Mouse (Mus musculus) liver, embryonic 12.5 days (tissue): Measurements from ENCODE around the gene Dnajb2. TPM values are rescaled to one million over a fixed set of nuclear protein-coding genes. Genes with fewer than 3 reads are reported as not detected.

Experiments used
- ATAC-seq: fragments of 200-750 bp; cut with Nextera tagmentation; 2 replicates; pipeline ENCODE4 v1.8.0; 2017; ENCODE audit warnings: moderate number of reproducible peaks, mild to moderate bottlenecking, moderate library complexity
- H3K27ac ChIP-seq: fragments of 300-500 bp; sonication (generic); 2 replicates; pipeline ENCODE4 v1.5.1; 2016; ENCODE audit warnings: mild to moderate bottlenecking
- H3K27me3 ChIP-seq: fragments of 300-500 bp; sonication (generic); replicated peaks from 2 replicates; pipeline ENCODE4 v1.6.1; 2016; ENCODE audit warnings: mild to moderate bottlenecking, moderate library complexity
- H3K36me3 ChIP-seq: fragments of 300-500 bp; sonication (generic); 2 replicates; pipeline ENCODE4 v1.6.1; 2016; ENCODE audit warnings: mild to moderate bottlenecking, moderate library complexity
- H3K4me1 ChIP-seq: fragments of 300-500 bp; sonication (generic); 2 replicates; pipeline ENCODE4 v1.6.1; 2016
- H3K4me2 ChIP-seq: fragments of 300-500 bp; sonication (generic); 2 replicates; pipeline ENCODE4 v1.6.1; 2016; ENCODE audit warnings: mild to moderate bottlenecking, moderate library complexity
- H3K4me3 ChIP-seq: fragments of 300-500 bp; sonication (generic); 2 replicates; pipeline ENCODE4 v1.5.1; 2016; ENCODE audit warnings: mild to moderate bottlenecking, moderate library complexity
- H3K9ac ChIP-seq: fragments of 300-500 bp; sonication (generic); 2 replicates; pipeline ENCODE4 v1.6.1; 2016; ENCODE audit warnings: mild to moderate bottlenecking, moderate library complexity
- H3K9me3 ChIP-seq: fragments of 300-500 bp; sonication (generic); replicated peaks from 2 replicates; pipeline ENCODE4 v1.6.1; 2016; ENCODE audit warnings: mild to moderate bottlenecking, moderate library complexity
- WGBS: fragments of 180-500 bp; shearing (Covaris S2); methylation state at CpG from one replicate; pipeline ENCODE4 v1.1.7; 2016; ENCODE audit not compliant: insufficient replicate concordance; 5-methylcytosine and 5-hydroxymethylcytosine counted together
- polyA plus RNA-seq: library from polyadenylated mRNA; unstranded; fragments of >200 nt; fragmentation: Nextera tagmentation; extraction: Ambion mirVana; gene quantifications from 2 replicates; pipeline ENCODE4 v1.2.1, GENCODE M21; 2016

The Dnajb2 gene
- polyA plus RNA-seq, 1 experiment from 2014 or later = 27.2 TPM

DNA sequence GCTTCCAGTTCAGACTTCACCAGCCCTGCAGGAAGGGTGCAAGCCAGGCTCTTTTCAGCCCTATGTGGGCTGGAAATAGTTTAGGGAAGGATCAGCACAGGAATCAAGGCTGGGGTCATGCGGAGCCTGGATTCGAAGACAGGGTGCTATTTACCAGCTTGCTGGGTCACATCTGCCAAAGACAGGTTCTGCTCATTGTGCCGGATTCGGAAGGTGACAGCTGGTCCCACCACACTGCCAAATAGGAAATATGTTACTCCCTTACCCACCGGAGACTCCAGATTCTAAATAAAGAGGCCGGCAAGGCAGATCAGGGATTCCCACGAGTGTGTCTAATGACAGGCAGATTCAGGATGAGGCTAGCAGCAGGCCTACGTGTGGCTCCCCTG is 18.4 kb downstream of the Dnajb2 start:
- H3K27me3 ChIP-seq = peaks cover 23% of the 10 kb centered on the region
- WGBS = 67% methylated on average over 8 of the region's 8 CpGs

DNA sequence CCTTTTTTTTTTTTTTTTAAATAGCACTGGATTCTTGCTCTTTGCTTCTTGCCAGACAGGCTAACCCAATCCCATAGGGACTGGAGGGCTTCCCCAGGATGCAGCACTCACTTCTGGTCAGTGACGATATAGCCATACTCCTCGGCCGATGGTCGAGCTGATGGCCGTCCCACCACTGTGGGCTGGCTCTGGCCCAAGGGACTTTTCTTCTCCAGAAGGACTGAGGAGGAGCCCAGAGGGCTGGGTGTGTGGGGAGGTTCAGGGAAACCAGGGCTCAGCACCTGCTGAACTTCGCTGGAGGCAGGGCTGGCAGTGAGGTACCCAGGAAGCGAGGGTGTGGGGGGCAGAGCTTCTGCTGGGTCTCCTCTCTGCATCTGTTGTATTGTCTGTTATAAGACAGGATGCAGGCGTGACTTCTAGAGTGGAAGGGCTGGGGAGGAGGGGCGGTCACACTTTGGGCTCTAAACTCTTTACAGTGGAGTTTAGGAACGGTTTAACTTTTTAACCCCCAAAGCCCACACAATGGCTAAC is 19.4 kb downstream of the Dnajb2 start:
- no peak for ATAC-seq
- Histone ChIP-seq H3K36me3 (no peaks in the 10 kb centered on the region), H3K9ac (no peak overlapping the region), H3K4me1 (peaks cover 19% of the 10 kb centered on the region), H3K27ac (no peak overlapping the region), H3K4me3 (no peak overlapping the region), H3K4me2 (no peak overlapping the region), H3K27me3 (peaks cover 26% of the 10 kb centered on the region), H3K9me3 (no peaks in the 10 kb centered on the region)
- 47% methylated on average over 10 of the region's 10 CpGs for WGBS

More for the DNA sequence above, 18.4 kb downstream of the Dnajb2 start:
- no peak overlapping the region for H3K4me3 ChIP-seq
- no peak overlapping the region for H3K9ac ChIP-seq
- no peak overlapping the region for H3K27ac ChIP-seq
- peaks cover 29% of the 10 kb centered on the region for H3K4me1 ChIP-seq
- no peak overlapping the region for H3K4me2 ChIP-seq
- no peak for ATAC-seq
- H3K9me3 ChIP-seq = no peaks in the 10 kb centered on the region
- no peaks in the 10 kb centered on the region for H3K36me3 ChIP-seq

- ATAC-seq = no peak
- H3K4me2 ChIP-seq = no peak overlapping the region
- H3K27ac ChIP-seq = no peak overlapping the region
- no peaks in the 10 kb centered on the region for H3K9me3 ChIP-seq
- H3K36me3 ChIP-seq = no peaks in the 10 kb centered on the region
- no peak overlapping the region for H3K4me3 ChIP-seq
- 0 out of 2 replicates have a peak, but pooled peaks cover 3% of the 10 kb centered on the region for H3K4me1 ChIP-seq
- peaks cover 64% of the 10 kb centered on the region for H3K27me3 ChIP-seq
- H3K9ac ChIP-seq = no peak overlapping the region
Measured at GRCm38 (mm10) chr1:75261278-75261677, 25.1 kb downstream of the Dnajb2 start.

DNA sequence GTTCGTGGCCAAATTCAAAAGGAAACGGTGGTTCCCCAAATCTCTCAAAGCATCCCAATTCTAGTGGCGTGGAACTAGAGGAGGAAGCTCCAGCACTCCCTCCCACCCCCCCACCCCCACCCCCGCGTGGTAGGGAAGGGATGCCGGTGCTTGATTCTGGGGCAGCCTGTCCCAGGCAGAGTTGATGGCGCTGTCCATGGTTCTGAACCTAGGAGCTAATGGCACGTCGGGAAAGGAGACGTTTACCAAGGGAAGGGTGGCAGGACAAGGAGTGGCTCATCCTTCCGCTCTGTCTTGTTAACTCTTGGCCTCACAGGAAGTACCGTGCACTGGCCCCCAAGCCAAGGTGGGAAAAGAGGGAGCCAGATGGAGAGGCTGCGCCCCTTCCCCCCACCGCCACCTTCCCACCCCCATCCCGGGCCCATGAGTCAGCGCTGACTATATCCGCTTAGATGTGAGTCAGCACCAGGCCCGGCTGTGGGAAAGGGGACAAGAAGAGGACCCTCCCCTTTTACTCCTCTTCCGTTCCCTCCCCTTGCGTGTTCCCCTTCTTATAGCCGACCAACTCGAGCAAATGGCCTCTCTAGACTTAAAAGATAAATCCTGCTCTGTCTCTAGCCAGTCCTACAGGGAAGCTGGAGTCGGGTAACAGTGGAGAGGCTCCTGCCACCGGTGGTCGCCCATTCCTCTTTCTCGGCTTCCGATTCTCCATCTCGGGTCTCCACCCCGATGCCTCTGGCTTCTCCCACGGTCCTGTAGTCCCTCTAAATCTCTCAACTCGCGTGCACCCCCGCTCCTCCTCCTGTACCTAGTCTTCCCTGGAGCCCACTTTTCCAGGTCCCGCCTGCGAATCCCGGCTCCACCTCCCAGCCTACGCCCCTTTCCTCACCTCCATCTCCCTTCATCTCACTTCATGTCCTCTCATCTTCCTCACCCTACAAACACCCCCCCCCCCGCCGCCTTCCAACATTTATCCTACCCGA is 27.1 kb downstream of the Dnajb2 start:
- H3K4me2 ChIP-seq = peak overlapping the region; percentile 33
- H3K4me3 ChIP-seq = peak overlapping the region; percentile 13; the same call in 1 of the 2 replicates
- H3K9me3 ChIP-seq = no peaks in the 10 kb centered on the region
- 2% methylated on average over 40 of the region's 40 CpGs for WGBS
- H3K36me3 ChIP-seq = no peaks in the 10 kb centered on the region
- H3K27me3 ChIP-seq = peaks cover 67% of the 10 kb centered on the region
- no peak for ATAC-seq
- 0 out of 2 replicates have a peak, but pooled peaks cover 3% of the 10 kb centered on the region for H3K4me1 ChIP-seq
- no peak overlapping the region for H3K9ac ChIP-seq
- no peak overlapping the region for H3K27ac ChIP-seq

GRCm38 (mm10) chr1:75264091-75264880 is 28.1 kb downstream of the Dnajb2 start, which contains the start of gene Ptprn:
TSS of gene Ptprn (minus strand) at chr1:75264502.
- Histone ChIP-seq H3K27me3 (peaks cover 76% of the 10 kb centered on the region), H3K4me2 (peak within 1 kb of the TSS; percentile 33), H3K9ac (no peak within 1 kb of the TSS), H3K4me3 (peak within 1 kb of the TSS; percentile 13; the same call in 1 of the 2 replicates), H3K27ac (no peak within 1 kb of the TSS), H3K9me3 (no peaks in the 10 kb centered on the region), H3K36me3 (no peaks in the 10 kb centered on the region), H3K4me1 (0 out of 2 replicates have a peak, but pooled peaks cover 3% of the 10 kb centered on the region)
- ATAC-seq = no peak
- WGBS = 11% methylated on average over 32 of the region's 32 CpGs

DNA sequence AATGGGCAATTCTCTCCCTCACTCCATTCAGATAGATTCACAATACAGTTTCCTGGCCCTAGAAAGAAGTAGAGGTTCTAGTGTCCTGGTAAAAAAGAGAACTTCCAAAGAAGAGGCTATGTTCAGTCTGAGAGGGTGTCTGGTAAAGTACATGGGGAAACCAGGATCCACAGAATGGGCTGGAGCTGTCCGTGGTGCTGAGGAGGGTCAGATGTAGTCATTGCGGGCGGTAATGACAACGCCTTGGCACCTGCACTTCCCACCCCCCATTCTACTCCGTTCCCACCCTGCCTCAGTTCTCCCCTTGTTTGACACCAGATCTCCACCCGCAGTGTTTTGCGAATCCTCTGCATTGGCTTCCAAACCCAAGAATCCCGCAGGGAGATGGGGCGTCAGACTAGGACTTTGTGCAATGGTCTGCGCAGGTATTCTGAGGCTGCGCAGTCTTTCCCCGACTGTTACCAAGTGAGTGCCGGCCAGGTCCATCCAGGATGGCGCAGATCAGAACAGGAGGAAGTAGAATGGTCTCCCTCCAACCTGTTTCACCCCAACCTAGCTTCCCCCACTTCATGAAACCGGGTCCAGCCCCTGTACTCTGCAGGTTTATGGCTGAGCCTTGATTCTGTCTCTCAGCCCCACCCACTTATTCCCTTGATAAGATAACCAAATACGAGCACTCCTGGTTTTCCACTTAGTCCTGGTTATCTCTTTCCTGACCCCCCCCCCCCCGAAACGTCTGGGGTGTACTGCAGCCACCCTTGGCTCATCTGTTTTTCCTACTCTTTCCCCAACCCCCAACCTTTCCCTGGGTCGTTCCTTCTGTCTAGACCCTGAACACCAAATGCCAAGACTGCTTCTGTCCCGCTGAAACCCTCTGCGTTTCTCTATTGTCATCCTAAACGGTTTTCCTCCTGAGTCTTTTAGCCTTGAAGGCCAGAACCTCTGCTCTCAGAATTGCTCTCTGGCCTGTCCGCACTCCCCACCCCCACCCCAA is 41.3 kb downstream of the Dnajb2 start:
- H3K4me1 ChIP-seq = no peaks in the 10 kb centered on the region

GRCm38 (mm10) chr1:75278228-75278627 is 42.0 kb downstream of the Dnajb2 start, which contains the start of gene Resp18:
TSS of gene Resp18 (minus strand) at chr1:75278415.
- Histone ChIP-seq H3K9ac (no peak within 1 kb of the TSS), H3K36me3 (no peaks in the 10 kb centered on the region), H3K4me2 (no peak within 1 kb of the TSS), H3K4me1 (no peaks in the 10 kb centered on the region), H3K9me3 (0 out of 2 replicates have a peak, but pooled peaks cover 3% of the 10 kb centered on the region), H3K27me3 (peaks cover 20% of the 10 kb centered on the region), H3K27ac (no peak within 1 kb of the TSS), H3K4me3 (no peak within 1 kb of the TSS)
- ATAC-seq = no peak
- 6% methylated on average over 13 of the region's 13 CpGs for WGBS

More for the DNA sequence above, 41.3 kb downstream of the Dnajb2 start:
- no peak overlapping the region for H3K27ac ChIP-seq
- H3K36me3 ChIP-seq = no peaks in the 10 kb centered on the region
- H3K9ac ChIP-seq = no peak overlapping the region
- 11% methylated on average over 23 of the region's 23 CpGs for WGBS
- H3K9me3 ChIP-seq = 0 out of 2 replicates have a peak, but pooled peaks cover 3% of the 10 kb centered on the region
- peaks cover 20% of the 10 kb centered on the region for H3K27me3 ChIP-seq
- no peak overlapping the region for H3K4me2 ChIP-seq
- H3K4me3 ChIP-seq = no peak overlapping the region
- ATAC-seq = no peak

GRCm38 (mm10) chr1:75283017-75283416 is 46.8 kb downstream of the Dnajb2 start:
- H3K36me3 ChIP-seq = no peaks in the 10 kb centered on the region
- WGBS = 67% methylated on average over 5 of the region's 5 CpGs
- peaks cover 13% of the 10 kb centered on the region for H3K27me3 ChIP-seq
- H3K4me2 ChIP-seq = no peak overlapping the region
- no peak overlapping the region for H3K27ac ChIP-seq
- no peak for ATAC-seq
- no peak overlapping the region for H3K4me3 ChIP-seq
- no peaks in the 10 kb centered on the region for H3K4me1 ChIP-seq
- H3K9me3 ChIP-seq = 0 out of 2 replicates have a peak, but pooled peaks cover 3% of the 10 kb centered on the region
- no peak overlapping the region for H3K9ac ChIP-seq

DNA sequence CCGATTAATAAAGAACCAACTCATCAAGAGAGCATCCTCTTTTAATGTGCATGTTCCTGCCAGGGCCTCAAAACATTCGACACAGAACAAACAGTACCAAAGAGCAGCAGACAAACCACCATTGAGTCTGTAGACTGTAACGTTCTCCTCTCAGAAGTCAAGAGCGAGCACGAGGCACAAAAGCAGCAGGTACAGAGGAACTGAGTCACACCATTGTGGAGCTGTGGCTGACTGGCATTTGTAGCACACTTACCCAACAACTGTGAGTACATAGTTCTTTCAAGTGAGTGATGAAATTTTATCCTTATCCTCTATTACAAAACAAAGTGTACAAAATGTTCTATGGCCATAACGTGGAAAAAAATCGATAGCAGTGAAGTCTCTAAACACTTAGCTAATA is 48.7 kb downstream of the Dnajb2 start:
- ATAC-seq = no peak
- Histone ChIP-seq H3K4me3 (no peak overlapping the region), H3K36me3 (no peaks in the 10 kb centered on the region), H3K4me1 (no peaks in the 10 kb centered on the region), H3K4me2 (no peak overlapping the region), H3K9me3 (0 out of 2 replicates have a peak, but pooled peaks cover 3% of the 10 kb centered on the region), H3K27me3 (0 out of 2 replicates have a peak, but pooled peaks cover 4% of the 10 kb centered on the region), H3K9ac (no peak overlapping the region), H3K27ac (no peak overlapping the region)
- 68% methylated on average over 7 of the region's 7 CpGs for WGBS

DNA sequence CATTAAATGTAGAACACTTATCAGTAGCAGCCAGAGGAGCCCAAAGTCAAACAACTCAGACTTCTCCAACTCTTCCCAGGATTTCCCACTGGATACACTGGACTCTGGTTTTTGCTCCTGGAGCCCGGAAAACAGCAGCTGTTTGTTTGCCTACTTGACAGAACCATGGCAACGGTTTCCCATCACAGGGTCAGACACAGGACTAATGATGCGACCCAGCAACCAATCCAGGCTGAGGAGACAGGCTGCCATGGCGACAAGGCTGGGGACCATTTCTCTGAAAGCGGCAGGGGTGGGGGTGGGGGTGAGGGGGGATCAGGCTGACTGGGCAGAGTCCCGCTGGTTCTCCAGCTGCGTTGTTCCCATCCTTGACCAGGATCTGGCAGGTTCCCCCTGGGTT is 53.2 kb downstream of the Dnajb2 start:
- ATAC-seq = no peak
- no peaks in the 10 kb centered on the region for H3K4me1 ChIP-seq
- H3K9me3 ChIP-seq = no peaks in the 10 kb centered on the region
- H3K36me3 ChIP-seq = no peaks in the 10 kb centered on the region
- no peak overlapping the region for H3K9ac ChIP-seq
- H3K27ac ChIP-seq = no peak overlapping the region
- no peak overlapping the region for H3K4me3 ChIP-seq
- H3K4me2 ChIP-seq = no peak overlapping the region
- H3K27me3 ChIP-seq = peaks cover 13% of the 10 kb centered on the region; the same call in 1 of the 2 replicates
- WGBS = 30% methylated on average over 7 of the region's 7 CpGs
